Mouse (Mus musculus) ES-Bruce4 (cell line): ENCODE results near the gene Cnih1. TPM values are rescaled to one million over a fixed set of nuclear protein-coding genes. Genes with fewer than 3 reads are reported as not detected.

ENCODE experiments used
- H3K27ac ChIP-seq: 2 replicates; pipeline ENCODE4 v1.5.1; 2012; ENCODE audit warnings: low read length, inconsistent platforms; ENCODE audit not compliant: insufficient read depth
- H3K27me3 ChIP-seq: 2 replicates; pipeline ENCODE4 v1.6.1; 2012; ENCODE audit warnings: mild to moderate bottlenecking, low read length, inconsistent platforms; ENCODE audit not compliant: control insufficient read depth, poor library complexity, insufficient read depth, severe bottlenecking
- H3K36me3 ChIP-seq: 2 replicates; pipeline ENCODE4 v1.6.1; 2012; ENCODE audit warnings: inconsistent platforms, mild to moderate bottlenecking, low read length, moderate library complexity; ENCODE audit not compliant: control insufficient read depth, poor library complexity, insufficient read depth, severe bottlenecking
- H3K4me1 ChIP-seq: one replicate; pipeline ENCODE4 v1.8.1; 2011; ENCODE audit warnings: low read length; ENCODE audit not compliant: control insufficient read depth, insufficient read depth
- H3K4me3 ChIP-seq: 2 replicates; pipeline ENCODE4 v1.5.1; 2011; ENCODE audit warnings: low read depth, mild to moderate bottlenecking, low read length
- H3K9ac ChIP-seq: 2 replicates; pipeline ENCODE4 v1.6.1; 2012; ENCODE audit warnings: low read depth, mild to moderate bottlenecking, inconsistent platforms; ENCODE audit not compliant: poor library complexity, severe bottlenecking
- H3K9me3 ChIP-seq: replicated peaks from 2 replicates; pipeline ENCODE4 v1.6.1; 2012; ENCODE audit warnings: mild to moderate bottlenecking, low read length, inconsistent platforms; ENCODE audit not compliant: control insufficient read depth, poor library complexity, insufficient read depth, severe bottlenecking
- CTCF ChIP-seq: IDR thresholded peaks from one replicate; pipeline ENCODE4 v1.8.1; 2011; ENCODE audit warnings: low read depth, low read length
- EP300 ChIP-seq: IDR thresholded peaks from 2 replicates; pipeline ENCODE4 v1.6.1; 2011; ENCODE audit warnings: low read depth, low read length; ENCODE audit not compliant: insufficient read depth
- POLR2A ChIP-seq: IDR thresholded peaks from one replicate; pipeline ENCODE4 v1.8.1; 2011; ENCODE audit warnings: low read length; ENCODE audit not compliant: insufficient read depth
- polyA plus RNA-seq: library from polyadenylated mRNA; stranded (reverse); fragments of >200 nt; gene quantifications from 2 replicates; pipeline ENCODE4 v1.2.4, GENCODE M21; 2011; ENCODE audit warnings: low read depth; ENCODE audit not compliant: missing spikeins, insufficient read depth, insufficient read length

Cnih1 gene
- 148 and 163 TPM in 2 replicates for polyA plus RNA-seq

DNA sequence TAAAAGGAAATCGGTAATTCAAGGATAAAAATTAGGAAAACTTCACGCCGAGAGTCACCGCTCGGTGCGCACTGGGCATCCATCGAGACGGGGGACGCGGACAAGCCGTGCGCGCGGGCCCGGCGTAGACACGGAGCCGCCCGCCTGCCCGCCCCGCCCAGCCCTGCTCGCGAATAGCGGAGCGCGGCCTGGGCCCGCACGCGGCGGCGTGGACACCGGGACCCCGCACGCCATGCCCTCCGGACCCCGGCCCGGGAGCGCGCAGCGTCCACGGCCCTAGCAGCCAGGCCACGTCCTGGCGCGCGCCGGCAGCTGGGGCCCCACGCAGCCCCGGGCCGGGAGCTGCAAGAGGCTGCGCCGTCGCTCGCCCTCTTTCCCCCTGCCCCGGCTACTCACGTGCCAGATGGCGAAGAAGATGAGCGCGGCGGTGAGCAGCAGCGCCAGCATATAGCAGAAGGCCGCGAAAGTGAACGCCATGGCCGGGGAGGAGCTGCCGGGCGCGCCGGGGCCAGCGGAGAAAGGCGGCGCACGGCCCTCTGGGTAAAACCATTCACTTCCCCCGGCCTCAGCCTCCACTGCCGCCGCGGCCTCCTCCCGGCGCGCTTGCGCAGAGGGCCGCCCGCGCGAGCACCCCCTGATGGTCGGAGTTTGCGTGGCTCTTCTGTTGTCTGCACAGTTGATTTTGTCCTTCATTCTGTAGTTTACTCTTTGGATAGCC lies at the start of gene Cnih1:
Gene Cnih1, minus strand, starts transcription at position 625 of the 718 bp plus-strand sequence.
- no peaks in the 10 kb centered on the region for H3K9me3 ChIP-seq
- peak within 1 kb of the TSS; percentile 95 for H3K4me3 ChIP-seq
- no peaks in the 10 kb centered on the region for H3K27me3 ChIP-seq
- H3K36me3 ChIP-seq = peaks cover 5% of the 10 kb centered on the region; the same call in 1 of the 2 replicates
- peaks cover 2% of the 10 kb centered on the region for H3K4me1 ChIP-seq
- peak within 1 kb of the TSS; percentile 98 for H3K9ac ChIP-seq
- peak; percentile 62 for TF ChIP-seq CTCF
- TF ChIP-seq EP300 = no peak
- H3K27ac ChIP-seq = peak within 1 kb of the TSS; percentile 46

DNA sequence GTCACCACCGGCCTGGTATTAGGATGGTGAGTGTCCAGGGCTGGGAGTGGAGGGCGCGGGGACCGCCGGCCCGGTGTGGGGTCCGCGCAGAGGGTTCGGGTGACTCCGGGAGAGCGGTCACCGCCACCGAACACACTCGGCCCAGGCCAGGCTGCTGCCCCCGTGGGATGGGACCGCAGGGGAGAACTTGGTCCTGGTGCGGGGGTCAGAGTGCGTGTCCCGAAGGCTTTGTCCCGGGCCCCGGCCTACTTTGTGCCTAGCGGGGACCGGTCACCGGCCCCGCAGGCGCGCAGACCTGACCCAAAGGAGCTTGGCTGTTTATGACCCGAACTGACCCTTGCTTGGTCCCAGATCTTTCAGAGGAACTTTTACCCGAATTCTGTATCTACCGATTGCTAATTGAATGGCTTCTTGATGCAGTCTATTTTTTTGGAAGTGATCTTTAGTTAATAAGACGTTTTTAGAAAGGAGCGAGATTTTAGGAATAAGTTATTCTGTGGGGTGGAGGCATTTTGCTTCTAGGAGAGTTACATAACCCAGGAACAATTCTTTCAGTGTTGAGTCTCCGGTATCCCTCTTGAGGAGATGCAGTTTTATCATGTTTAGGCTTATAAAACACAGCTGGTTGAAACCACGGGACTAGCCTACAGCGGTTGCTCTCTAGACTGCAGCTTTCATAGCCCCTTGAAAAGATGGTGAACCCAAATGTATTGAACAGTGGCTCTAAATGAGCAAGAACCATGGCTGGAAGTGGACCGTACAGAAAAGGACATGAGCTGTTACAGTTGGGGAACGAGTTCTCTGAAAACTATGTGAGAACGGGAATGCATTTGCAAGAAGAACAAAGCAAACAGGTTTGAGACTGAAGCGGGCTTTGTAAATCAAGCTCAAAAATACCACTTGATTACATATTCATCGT lies 44.4 kb upstream of the Cnih1 start:
- Histone ChIP-seq H3K36me3 (no peaks in the 10 kb centered on the region), H3K4me1 (no peaks in the 10 kb centered on the region), H3K27me3 (no peaks in the 10 kb centered on the region), H3K4me3 (peak overlapping the region; percentile 80), H3K9ac (peak overlapping the region; percentile 64), H3K27ac (no peak overlapping the region), H3K9me3 (no peaks in the 10 kb centered on the region)
- no peak for TF ChIP-seq EP300

DNA sequence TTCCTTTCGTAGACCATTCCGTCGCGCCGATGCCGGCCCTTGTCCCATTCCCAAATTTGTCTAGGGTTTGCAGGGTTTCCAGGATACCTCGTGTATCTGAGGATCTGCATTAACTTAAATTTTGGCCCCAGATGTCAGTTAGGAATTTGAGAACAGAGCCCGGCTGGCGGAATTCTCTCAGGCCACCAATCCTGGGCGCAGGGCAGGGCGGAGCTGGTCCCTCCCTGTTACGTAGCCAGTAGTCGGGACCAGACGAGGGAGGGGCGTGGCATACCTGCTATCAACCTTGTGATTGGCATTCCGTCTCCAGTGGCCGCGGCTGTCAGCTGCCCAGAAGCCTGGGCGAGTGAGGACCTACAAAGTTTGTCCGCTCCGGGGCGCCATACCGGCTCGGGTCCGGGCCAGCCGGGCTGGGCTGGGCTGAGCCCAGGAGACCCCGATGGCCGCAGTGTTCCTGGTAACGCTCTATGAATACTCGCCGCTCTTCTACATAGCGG lies 43.7 kb upstream of the Cnih1 start, which contains the start of gene Cgrrf1:
Gene Cgrrf1, plus strand, starts transcription at position 289 of the 497 bp plus-strand sequence.
- TF ChIP-seq POLR2A = peak; percentile 39
- no peak for TF ChIP-seq CTCF
- no peak for TF ChIP-seq EP300
- H3K4me3 ChIP-seq = peak within 1 kb of the TSS; percentile 80
- no peaks in the 10 kb centered on the region for H3K4me1 ChIP-seq
- no peaks in the 10 kb centered on the region for H3K36me3 ChIP-seq
- H3K27ac ChIP-seq = no peak within 1 kb of the TSS
- no peaks in the 10 kb centered on the region for H3K9me3 ChIP-seq
- peak within 1 kb of the TSS; percentile 75 for H3K9ac ChIP-seq
- H3K27me3 ChIP-seq = no peaks in the 10 kb centered on the region

DNA sequence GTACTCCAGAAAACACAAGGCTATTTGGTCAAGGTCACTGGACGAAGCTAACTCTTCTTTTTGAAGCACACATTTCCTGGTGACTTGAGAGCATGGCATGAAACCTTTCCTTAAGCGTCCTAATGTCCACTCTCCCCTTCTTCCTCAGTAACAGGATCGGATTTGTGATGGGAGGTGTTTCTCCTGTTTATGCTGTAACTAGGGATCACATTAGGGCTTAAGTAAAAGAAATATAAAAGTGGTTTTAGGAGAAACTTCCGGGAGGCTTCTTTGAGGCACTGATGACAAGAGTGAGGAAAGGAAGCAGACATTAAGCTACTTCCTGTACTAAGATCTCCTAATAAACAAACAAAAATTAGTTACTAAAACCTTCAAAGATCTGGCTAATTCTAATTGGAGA lies 43.1 kb upstream of the Cnih1 start:
- no peaks in the 10 kb centered on the region for H3K4me1 ChIP-seq
- H3K4me3 ChIP-seq = peak overlapping the region; percentile 80
- H3K27me3 ChIP-seq = no peaks in the 10 kb centered on the region
- no peak overlapping the region for H3K27ac ChIP-seq
- peak overlapping the region; percentile 75 for H3K9ac ChIP-seq
- TF ChIP-seq POLR2A = no peak
- TF ChIP-seq EP300 = no peak
- TF ChIP-seq CTCF = no peak
- no peaks in the 10 kb centered on the region for H3K36me3 ChIP-seq
- no peaks in the 10 kb centered on the region for H3K9me3 ChIP-seq

DNA sequence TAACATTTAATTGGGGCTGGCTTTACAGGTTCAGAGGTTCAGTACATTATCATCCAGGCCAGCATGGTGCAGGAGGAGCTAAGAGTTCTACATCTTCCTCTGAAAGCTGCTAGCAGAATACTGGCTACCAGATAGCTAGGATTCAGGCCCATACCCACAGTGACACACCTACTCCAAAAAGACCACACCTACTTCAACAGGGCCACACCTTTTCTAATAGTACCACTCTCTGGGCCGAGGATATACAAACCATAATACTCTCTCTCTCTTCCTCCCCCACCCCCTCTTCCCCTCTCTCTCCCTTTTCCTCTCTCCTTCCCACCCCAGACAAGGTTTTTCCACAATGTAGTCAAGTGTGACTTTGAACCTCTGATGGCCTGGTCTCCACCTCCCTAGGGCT lies 39.2 kb upstream of the Cnih1 start:
- H3K27ac ChIP-seq = no peak overlapping the region
- no peak overlapping the region for H3K9ac ChIP-seq
- H3K4me1 ChIP-seq = no peaks in the 10 kb centered on the region
- H3K4me3 ChIP-seq = no peak overlapping the region
- TF ChIP-seq EP300 = no peak
- no peak for TF ChIP-seq CTCF
- no peak for TF ChIP-seq POLR2A
- H3K9me3 ChIP-seq = no peaks in the 10 kb centered on the region
- no peaks in the 10 kb centered on the region for H3K36me3 ChIP-seq
- H3K27me3 ChIP-seq = no peaks in the 10 kb centered on the region

DNA sequence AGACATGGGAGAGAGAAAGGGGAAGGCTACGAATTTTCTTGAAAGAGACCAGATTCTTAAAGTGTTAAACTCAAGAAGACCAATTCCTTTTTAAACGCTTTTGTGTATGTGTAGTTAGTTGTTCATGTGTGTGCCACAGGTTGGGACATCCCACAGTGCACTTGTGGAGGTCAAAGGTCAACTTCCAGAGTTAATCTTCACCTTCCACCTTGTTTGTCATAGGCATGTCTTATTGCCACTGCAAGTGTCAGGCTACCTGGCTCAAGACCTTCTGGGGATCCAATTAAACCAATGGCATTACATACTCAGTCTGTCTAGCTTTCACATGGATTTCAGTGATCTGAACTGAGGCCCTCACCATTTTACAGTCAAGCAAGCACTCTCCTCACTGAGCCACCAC lies 35.8 kb upstream of the Cnih1 start:
- Histone ChIP-seq H3K4me1 (peaks cover 2% of the 10 kb centered on the region), H3K27me3 (no peaks in the 10 kb centered on the region), H3K36me3 (no peaks in the 10 kb centered on the region), H3K9ac (no peak overlapping the region), H3K27ac (no peak overlapping the region), H3K4me3 (no peak overlapping the region), H3K9me3 (no peaks in the 10 kb centered on the region)
- TF ChIP-seq EP300 (no peak), POLR2A (no peak), CTCF (no peak)
